Mouse (Mus musculus) midbrain, embryonic 12.5 days (tissue): ENCODE data around the gene Incenp. TPM values are rescaled to one million over a fixed set of nuclear protein-coding genes. Genes with fewer than 3 reads are reported as not detected.
"Not testable (repeated sequence)": the region's sequence is repeated elsewhere in the genome, so short reads cannot be mapped to it uniquely, and the experiment has no call there.

Experiments used
- ATAC-seq: fragments of 200-750 bp; cut with Nextera tagmentation; 2 replicates; pipeline ENCODE4 v1.8.0; 2017; ENCODE audit warnings: low read depth, moderate TSS enrichment, moderate library complexity; ENCODE audit not compliant: low FRiP score
- H3K27ac ChIP-seq: fragments of 300-500 bp; sonication (generic); replicated peaks from 2 replicates; pipeline ENCODE4 v1.5.1; 2016; ENCODE audit warnings: mild to moderate bottlenecking
- H3K27me3 ChIP-seq: fragments of 300-500 bp; sonication (generic); 2 replicates; pipeline ENCODE4 v1.6.1; 2016; ENCODE audit warnings: mild to moderate bottlenecking
- H3K36me3 ChIP-seq: fragments of 300-500 bp; sonication (generic); 2 replicates; pipeline ENCODE4 v1.6.1; 2016
- H3K4me1 ChIP-seq: fragments of 300-500 bp; sonication (generic); 2 replicates; pipeline ENCODE4 v1.6.1; 2016
- H3K4me2 ChIP-seq: fragments of 300-500 bp; sonication (generic); replicated peaks from 2 replicates; pipeline ENCODE4 v1.6.1; 2016; ENCODE audit warnings: mild to moderate bottlenecking, moderate library complexity
- H3K4me3 ChIP-seq: fragments of 300-500 bp; sonication (generic); 2 replicates; pipeline ENCODE4 v1.5.1; 2016; ENCODE audit warnings: mild to moderate bottlenecking
- H3K9ac ChIP-seq: fragments of 300-500 bp; sonication (generic); replicated peaks from 2 replicates; pipeline ENCODE4 v1.6.1; 2016; ENCODE audit warnings: mild to moderate bottlenecking, moderate library complexity
- H3K9me3 ChIP-seq: fragments of 300-500 bp; sonication (generic); 2 replicates; pipeline ENCODE4 v1.6.1; 2016; ENCODE audit warnings: mild to moderate bottlenecking
- WGBS: fragments of 180-500 bp; shearing (Covaris S2); methylation state at CpG from one replicate; pipeline ENCODE4 v1.1.7; 2016; 5-methylcytosine and 5-hydroxymethylcytosine counted together
- microRNA-seq: library from miRNA; unstranded; fragments of <30 nt; microRNA quantifications from one replicate; pipeline ENCODE4, GENCODE M21; 2017
- polyA plus RNA-seq: library from polyadenylated mRNA; unstranded; fragments of >200 nt; fragmentation: Nextera tagmentation; extraction: Ambion mirVana; gene quantifications from 2 replicates; pipeline ENCODE4 v1.2.1, GENCODE M21; 2016

Gene Incenp
- polyA plus RNA-seq, 1 experiment from 2014 or later: 118 TPM

GRCm38 (mm10) chr19:9864856-9865255 is 34.5 kb downstream of the Incenp start:
- no peak overlapping the region for H3K4me2 ChIP-seq
- H3K9ac ChIP-seq: no peak overlapping the region
- ATAC-seq: no peak
- H3K27ac ChIP-seq: no peak overlapping the region
- no peak overlapping the region for H3K4me3 ChIP-seq
- H3K36me3 ChIP-seq: no peaks in the 10 kb centered on the region
- no peaks in the 10 kb centered on the region for H3K27me3 ChIP-seq
- H3K9me3 ChIP-seq: no peaks in the 10 kb centered on the region
- no peaks in the 10 kb centered on the region for H3K4me1 ChIP-seq
- WGBS: 91% methylated on average over 1 of the region's 1 CpGs

GRCm38 (mm10) chr19:9860821-9861220 is 38.5 kb downstream of the Incenp start:
- H3K36me3 ChIP-seq, ATAC-seq, H3K9ac ChIP-seq, H3K4me1 ChIP-seq, H3K4me2 ChIP-seq, H3K27me3 ChIP-seq, H3K4me3 ChIP-seq, H3K27ac ChIP-seq, H3K9me3 ChIP-seq: not testable (repeated sequence)
- 92% methylated on average over 2 of the region's 3 CpGs for WGBS

GRCm38 (mm10) chr19:9849368-9850075 is 49.8 kb downstream of the Incenp start:
- not testable (repeated sequence) for H3K4me3 ChIP-seq, H3K27me3 ChIP-seq, ATAC-seq, H3K36me3 ChIP-seq, H3K9me3 ChIP-seq, H3K4me2 ChIP-seq, H3K9ac ChIP-seq, H3K4me1 ChIP-seq, H3K27ac ChIP-seq
- WGBS: 39% methylated on average over 3 of the region's 3 CpGs

GRCm38 (mm10) chr19:9847262-9847661 is 52.1 kb downstream of the Incenp start, which contains the start of gene Scgb2a2:
TSS of gene Scgb2a2 (plus strand) at chr19:9847562.
- Histone ChIP-seq H3K36me3 (no peaks in the 10 kb centered on the region), H3K27ac (no peak within 1 kb of the TSS), H3K4me2 (no peak within 1 kb of the TSS), H3K9ac (no peak within 1 kb of the TSS), H3K9me3 (no peaks in the 10 kb centered on the region), H3K27me3 (no peaks in the 10 kb centered on the region), H3K4me1 (no peaks in the 10 kb centered on the region), H3K4me3 (no peak within 1 kb of the TSS)
- WGBS: 87% methylated on average over 2 of the region's 2 CpGs
- no peak for ATAC-seq

- peak; percentile 78 for ATAC-seq
- Histone ChIP-seq H3K4me1 (no peaks in the 10 kb centered on the region), H3K27me3 (no peaks in the 10 kb centered on the region), H3K9me3 (no peaks in the 10 kb centered on the region), H3K4me2 (no peak overlapping the region), H3K4me3 (no peak overlapping the region), H3K36me3 (no peaks in the 10 kb centered on the region), H3K27ac (no peak overlapping the region), H3K9ac (no peak overlapping the region)
- WGBS: 62% methylated on average over 2 of the region's 2 CpGs
Observed at GRCm38 (mm10) chr19:9837341-9837715, 62.0 kb downstream of the Incenp start.

GRCm38 (mm10) chr19:9836581-9837340 is 62.6 kb downstream of the Incenp start:
- Histone ChIP-seq H3K4me3 (peak overlapping the region; percentile 35), H3K4me2 (peak overlapping the region; percentile 37; the same call in 1 of the 2 replicates)
- ATAC-seq: peak; percentile 94
- H3K9me3 ChIP-seq, H3K4me1 ChIP-seq, H3K36me3 ChIP-seq, H3K27ac ChIP-seq, H3K27me3 ChIP-seq, H3K9ac ChIP-seq: not testable (repeated sequence)
- 23% methylated on average over 18 of the region's 21 CpGs for WGBS

Small RNAs within 50 kb of the gene (microRNA-seq; reads per million reads assigned to microRNA genes)
- gene Gm22369 (not detected), gene Gm24484 (not detected)

Other genes starting within 250 kb of the Incenp start
- not detected in 2 replicates for gene Scgb2a2, start 52.0 kb downstream of the Incenp start, polyA plus RNA-seq
- gene Fth1, start 81.0 kb upstream of the Incenp start, polyA plus RNA-seq: 1,351 and 1,421 TPM in 2 replicates
- gene Best1, start 102.1 kb upstream of the Incenp start, polyA plus RNA-seq: 1.1 TPM in 2 replicates
- gene Rab3il1, start 102.1 kb upstream of the Incenp start, polyA plus RNA-seq: 28.2 and 34.2 TPM in 2 replicates
- gene Fads3, start 142.0 kb upstream of the Incenp start, polyA plus RNA-seq: 9.6 and 10.7 TPM in 2 replicates
- 220 and 225 TPM in 2 replicates for gene Fads2, start 202.2 kb upstream of the Incenp start, polyA plus RNA-seq